Mouse (Mus musculus) forebrain, embryonic 14.5 days (tissue): Measurements from ENCODE around the gene Csnk2a1. TPM values are rescaled to one million over a fixed set of nuclear protein-coding genes. Genes with fewer than 3 reads are reported as not detected.

Source experiments
- ATAC-seq: fragments of 200-750 bp; cut with Nextera tagmentation; 2 replicates; pipeline ENCODE4 v1.8.0; 2017; ENCODE audit warnings: mild to moderate bottlenecking, moderate library complexity
- DNase-seq: peaks from one replicate; pipeline ENCODE4 v3.0.0-alpha.2; 2015; ENCODE audit warnings: low spot score
- H3K27ac ChIP-seq: fragments of 300-500 bp; sonication (generic); 2 replicates; pipeline ENCODE4 v1.5.1; 2014; ENCODE audit warnings: low read depth, mild to moderate bottlenecking, control low read depth, low read length, moderate library complexity
- H3K27me3 ChIP-seq: fragments of 300-500 bp; sonication (generic); replicated peaks from 2 replicates; pipeline ENCODE4 v1.6.1; 2014; ENCODE audit warnings: low read length, control low read depth, mixed read lengths; ENCODE audit not compliant: control insufficient read depth, insufficient read depth
- H3K36me3 ChIP-seq: fragments of 300-500 bp; sonication (generic); 2 replicates; pipeline ENCODE4 v1.6.1; 2014; ENCODE audit warnings: low read length, control low read depth; ENCODE audit not compliant: control insufficient read depth, insufficient read depth
- H3K4me1 ChIP-seq: fragments of 300-500 bp; sonication (generic); 2 replicates; pipeline ENCODE4 v1.6.1; 2014; ENCODE audit warnings: antibody characterized with exemption, low read length, control low read depth; ENCODE audit not compliant: control insufficient read depth, insufficient read depth
- H3K4me2 ChIP-seq: fragments of 300-500 bp; sonication (generic); 2 replicates; pipeline ENCODE4 v1.6.1; 2014; ENCODE audit warnings: mild to moderate bottlenecking, control low read depth, low read length
- H3K4me3 ChIP-seq: fragments of 300-500 bp; sonication (generic); 2 replicates; pipeline ENCODE4 v1.5.1; 2014; ENCODE audit warnings: low read depth, low read length, control low read depth
- H3K9ac ChIP-seq: fragments of 300-500 bp; sonication (generic); 2 replicates; pipeline ENCODE4 v1.6.1; 2014; ENCODE audit warnings: mild to moderate bottlenecking, low read length, control low read depth, moderate library complexity
- H3K9me3 ChIP-seq: fragments of 300-500 bp; sonication (generic); replicated peaks from 2 replicates; pipeline ENCODE4 v1.6.1; 2016; ENCODE audit warnings: low read length, control low read depth, mixed read lengths; ENCODE audit not compliant: control insufficient read depth
- WGBS: fragments of 180-500 bp; shearing (Covaris S2); extraction: QIAGEN DNeasy Blood & Tissue Kit; methylation state at CpG from one replicate; pipeline ENCODE4 v1.1.7; 2014; 5-methylcytosine and 5-hydroxymethylcytosine counted together
- polyA plus RNA-seq: library from polyadenylated mRNA; unstranded; fragments of >200 nt; fragmentation: Nextera tagmentation; extraction: Ambion mirVana; gene quantifications from 2 replicates; pipeline ENCODE4 v1.2.1, GENCODE M21; 2014

The Csnk2a1 gene
- polyA plus RNA-seq, 1 experiment from 2014 or later: 168 TPM

- Histone ChIP-seq H3K27ac (no peak overlapping the region), H3K4me3 (no peak overlapping the region), H3K9me3 (no peaks in the 10 kb centered on the region), H3K27me3 (no peaks in the 10 kb centered on the region), H3K9ac (no peak overlapping the region), H3K4me2 (no peak overlapping the region), H3K36me3 (peaks cover 81% of the 10 kb centered on the region), H3K4me1 (no peaks in the 10 kb centered on the region)
- WGBS: 91% methylated on average over 3 of the region's 3 CpGs
- ATAC-seq (no peak), DNase-seq (no peak)
Measured at GRCm38 (mm10) chr2:152324842-152325241, 98.2 kb downstream of the Csnk2a1 start.

GRCm38 (mm10) chr2:152326157-152326556, 99.5 kb downstream of the Csnk2a1 start:
- ATAC-seq (no peak), DNase-seq (no peak)
- no peaks in the 10 kb centered on the region for H3K27me3 ChIP-seq
- WGBS: 90% methylated on average over 13 of the region's 13 CpGs
- no peaks in the 10 kb centered on the region for H3K9me3 ChIP-seq
- H3K4me2 ChIP-seq: no peak overlapping the region
- peaks cover 5% of the 10 kb centered on the region for H3K4me1 ChIP-seq
- peaks cover 76% of the 10 kb centered on the region for H3K36me3 ChIP-seq
- H3K4me3 ChIP-seq: no peak overlapping the region
- H3K27ac ChIP-seq: no peak overlapping the region
- H3K9ac ChIP-seq: no peak overlapping the region

- Histone ChIP-seq H3K4me2 (no peak overlapping the region), H3K27me3 (no peaks in the 10 kb centered on the region), H3K4me1 (peaks cover 10% of the 10 kb centered on the region), H3K9me3 (no peaks in the 10 kb centered on the region), H3K27ac (no peak overlapping the region), H3K36me3 (peaks cover 71% of the 10 kb centered on the region), H3K9ac (no peak overlapping the region), H3K4me3 (no peak overlapping the region)
- DNase-seq: no peak
- WGBS: 90% methylated on average over 8 of the region's 8 CpGs
- no peak for ATAC-seq
Measured at GRCm38 (mm10) chr2:152326654-152327053, 100.0 kb downstream of the Csnk2a1 start.

GRCm38 (mm10) chr2:152327980-152328379, 101.3 kb downstream of the Csnk2a1 start:
- Histone ChIP-seq H3K36me3 (peaks cover 58% of the 10 kb centered on the region), H3K9ac (no peak overlapping the region), H3K27me3 (no peaks in the 10 kb centered on the region), H3K9me3 (no peaks in the 10 kb centered on the region), H3K4me3 (no peak overlapping the region), H3K27ac (no peak overlapping the region), H3K4me2 (no peak overlapping the region), H3K4me1 (peaks cover 10% of the 10 kb centered on the region)
- WGBS: 86% methylated on average over 5 of the region's 5 CpGs
- no peak for DNase-seq
- no peak for ATAC-seq

- DNase-seq (no peak), ATAC-seq (no peak)
- Histone ChIP-seq H3K4me2 (peak overlapping the region; percentile 91), H3K27ac (no peak overlapping the region), H3K4me1 (peaks cover 10% of the 10 kb centered on the region), H3K4me3 (peak overlapping the region; percentile 91), H3K9me3 (no peaks in the 10 kb centered on the region), H3K36me3 (peaks cover 28% of the 10 kb centered on the region), H3K9ac (peak overlapping the region; percentile 94; the same call in 1 of the 2 replicates), H3K27me3 (no peaks in the 10 kb centered on the region)
- 73% methylated on average over 7 of the region's 7 CpGs for WGBS
Measured at GRCm38 (mm10) chr2:152330858-152331423, 104.3 kb downstream of the Csnk2a1 start.

Other genes with a start within 250 kb of the Csnk2a1 start
- gene Fam110a, start 246.6 kb upstream of the Csnk2a1 start, polyA plus RNA-seq: 64.5 and 68.8 TPM in 2 replicates
- 0.72 and 1.1 TPM in 2 replicates for gene Slc52a3, start 230.3 kb upstream of the Csnk2a1 start, polyA plus RNA-seq
- gene Scrt2, start 145.3 kb upstream of the Csnk2a1 start, polyA plus RNA-seq: 16.1 and 16.2 TPM in 2 replicates
- gene Srxn1, start 121.3 kb upstream of the Csnk2a1 start, polyA plus RNA-seq: 11.8 and 12.0 TPM in 2 replicates
- 1.1 and 1.7 TPM in 2 replicates for gene Tcf15, start 83.3 kb upstream of the Csnk2a1 start, polyA plus RNA-seq
- 18.4 and 20.2 TPM in 2 replicates for gene Tbc1d20, start 67.0 kb downstream of the Csnk2a1 start, polyA plus RNA-seq
- 80.7 and 97.1 TPM in 2 replicates for gene Rbck1, start 105.8 kb downstream of the Csnk2a1 start, polyA plus RNA-seq
- gene Trib3, start 117.2 kb downstream of the Csnk2a1 start, polyA plus RNA-seq: 0.24 and 0.79 TPM in 2 replicates
- 18.9 and 21.8 TPM in 2 replicates for gene Nrsn2, start 149.8 kb downstream of the Csnk2a1 start, polyA plus RNA-seq
- gene Sox12, start 171.2 kb downstream of the Csnk2a1 start, polyA plus RNA-seq: 18.2 and 21.8 TPM in 2 replicates
- gene Zcchc3, start 188.2 kb downstream of the Csnk2a1 start, polyA plus RNA-seq: 17.3 and 18.2 TPM in 2 replicates
- 2.3 and 2.8 TPM in 2 replicates for gene 6820408C15Rik, start 188.7 kb downstream of the Csnk2a1 start, polyA plus RNA-seq
- gene Defb23, start 237.8 kb downstream of the Csnk2a1 start, polyA plus RNA-seq: not detected in 2 replicates